Mouse (Mus musculus): Measurements from ENCODE around the gene Cactin. TPM values are rescaled to one million over a fixed set of nuclear protein-coding genes. Genes with fewer than 3 reads are reported as not detected.

The Cactin gene
- polyA plus RNA-seq, 1 experiment: 18.2 TPM

DNA sequence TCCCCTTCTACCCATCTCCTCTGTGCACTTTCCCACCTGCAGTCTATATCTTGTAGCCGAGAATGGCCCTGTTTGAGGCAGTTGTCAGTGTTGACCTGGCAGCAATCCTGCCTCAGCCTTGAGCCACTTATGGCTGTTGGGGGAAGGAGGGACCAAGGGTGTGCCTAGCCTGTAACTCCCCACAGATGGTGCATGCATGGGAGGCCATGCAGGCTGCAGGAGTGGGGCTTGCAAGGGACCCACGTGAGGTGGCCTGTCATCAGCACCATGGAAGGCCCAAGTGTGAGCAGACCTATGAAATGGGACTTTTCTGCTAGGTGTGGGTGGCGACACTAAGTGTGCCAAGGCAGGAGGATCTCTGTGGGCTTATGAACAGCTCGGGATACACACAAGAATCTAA, 44.2 kb downstream of the Cactin start:
- H3K9ac ChIP-seq (ENCODE audit: low read depth, poor library complexity, severe bottlenecking): no peak overlapping the region
- peaks cover 13% of the 10 kb centered on the region for H3K4me1 ChIP-seq (ENCODE audit: control insufficient read depth, insufficient read depth, low read length)
- no peak overlapping the region for H3K4me3 ChIP-seq (ENCODE audit: low read depth, low read length)
- no peaks in the 10 kb centered on the region for H3K9me3 ChIP-seq (replicated peaks; ENCODE audit: control insufficient read depth, insufficient read depth, low read length, poor library complexity, severe bottlenecking)
- peaks cover 14% of the 10 kb centered on the region for H3K36me3 ChIP-seq (ENCODE audit: control insufficient read depth, insufficient read depth, low read length, poor library complexity, severe bottlenecking)
- TF ChIP-seq POLR2A (IDR thresholded peaks at IDR 0.05; ENCODE audit: insufficient read depth, low read length) (no peak), CTCF (IDR thresholded peaks at IDR 0.05; ENCODE audit: low read depth, low read length) (no peak), EP300 (IDR thresholded peaks at IDR 0.05; ENCODE audit: insufficient read depth, low read depth, low read length) (no peak)
- H3K27ac ChIP-seq (ENCODE audit: insufficient read depth, low read length): no peak overlapping the region
- H3K27me3 ChIP-seq (ENCODE audit: control insufficient read depth, insufficient read depth, low read length, poor library complexity, severe bottlenecking): no peaks in the 10 kb centered on the region

DNA sequence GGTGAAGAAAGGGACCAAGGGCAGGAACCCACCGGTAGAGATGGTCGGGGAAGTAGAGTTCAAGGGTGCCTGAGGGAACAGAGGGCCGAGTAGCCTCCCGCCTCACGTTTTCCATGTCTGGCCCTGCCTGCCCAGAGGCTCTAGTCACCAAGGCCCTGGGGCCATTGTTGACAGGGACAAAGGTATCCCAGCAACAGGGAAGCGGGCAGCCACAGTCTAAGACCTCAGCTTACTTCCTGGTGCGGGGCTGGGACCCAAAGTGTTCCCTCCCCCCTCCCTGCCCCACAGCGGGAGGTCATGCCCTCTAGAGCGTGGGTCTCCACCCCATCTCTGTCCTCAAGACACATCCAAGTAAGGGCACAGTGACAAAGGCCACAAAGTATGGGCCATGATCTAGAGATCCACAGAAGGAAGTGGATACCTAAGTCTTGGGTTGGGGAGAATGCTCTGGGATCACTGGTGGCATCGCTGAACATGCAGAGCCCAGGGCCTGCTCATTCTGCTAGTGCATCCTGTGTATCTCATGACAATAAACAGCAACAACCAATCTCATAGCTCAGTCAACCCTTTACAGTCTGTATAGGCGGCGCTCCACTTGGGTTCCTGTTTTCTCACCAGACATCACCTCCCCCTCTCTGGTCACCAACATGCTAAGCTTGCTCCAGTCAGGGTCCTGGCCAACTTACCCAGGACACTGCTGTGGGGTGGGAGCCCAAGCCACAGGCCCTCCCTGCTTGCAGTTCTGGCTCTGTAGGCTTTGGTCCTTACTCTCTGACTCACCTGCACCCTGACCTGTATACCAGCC, 45.0 kb downstream of the Cactin start, which contains the start of gene 4930404N11Rik:
4930404N11Rik (minus strand) TSS at position 145 of the 805 bp plus-strand sequence.
- peaks cover 9% of the 10 kb centered on the region for H3K4me1 ChIP-seq (ENCODE audit: control insufficient read depth, insufficient read depth, low read length)
- H3K36me3 ChIP-seq (ENCODE audit: control insufficient read depth, insufficient read depth, low read length, poor library complexity, severe bottlenecking): peaks cover 18% of the 10 kb centered on the region

DNA sequence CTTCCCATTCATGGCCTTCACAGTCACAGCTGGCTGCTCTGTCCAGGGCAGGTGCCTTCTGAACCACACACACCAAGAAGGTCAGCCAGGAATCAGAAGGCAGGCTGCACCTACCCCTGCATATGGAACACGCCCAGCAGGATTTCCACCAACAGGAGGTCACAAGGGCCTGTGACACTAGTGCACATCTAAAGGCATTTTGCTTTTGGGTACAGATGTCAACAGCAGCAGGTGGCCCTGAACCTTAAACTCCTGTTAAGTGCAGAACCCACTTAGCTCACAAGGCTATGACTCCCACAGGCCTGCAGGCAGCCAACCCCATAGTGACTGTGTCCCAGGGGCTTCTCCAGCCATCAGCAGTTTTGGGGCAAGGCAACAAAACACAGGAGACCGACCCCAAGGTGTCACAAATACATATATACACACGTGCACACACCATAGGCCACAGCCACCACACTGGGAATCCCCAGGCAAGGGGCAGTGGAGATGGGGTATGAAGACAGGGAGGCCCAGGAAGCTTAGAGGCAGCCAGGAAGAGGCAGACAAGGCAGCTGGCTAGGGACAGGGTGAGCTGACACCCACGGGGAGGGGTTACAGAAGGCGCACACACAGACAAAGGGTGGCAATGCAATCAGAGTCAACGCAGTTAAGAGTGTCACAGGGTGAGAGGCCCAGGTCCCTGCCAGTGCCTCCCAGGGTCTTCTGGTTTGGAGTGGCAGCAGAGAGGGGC, 45.7 kb downstream of the Cactin start:
- H3K9me3 ChIP-seq (replicated peaks; ENCODE audit: control insufficient read depth, insufficient read depth, low read length, poor library complexity, severe bottlenecking): no peaks in the 10 kb centered on the region
- no peak overlapping the region for H3K4me3 ChIP-seq (ENCODE audit: low read depth, low read length)
- no peak overlapping the region for H3K9ac ChIP-seq (ENCODE audit: low read depth, poor library complexity, severe bottlenecking)
- peaks cover 9% of the 10 kb centered on the region for H3K4me1 ChIP-seq (ENCODE audit: control insufficient read depth, insufficient read depth, low read length)
- peaks cover 18% of the 10 kb centered on the region for H3K36me3 ChIP-seq (ENCODE audit: control insufficient read depth, insufficient read depth, low read length, poor library complexity, severe bottlenecking)
- TF ChIP-seq EP300 (IDR thresholded peaks at IDR 0.05; ENCODE audit: insufficient read depth, low read depth, low read length): no peak
- no peak for TF ChIP-seq POLR2A (IDR thresholded peaks at IDR 0.05; ENCODE audit: insufficient read depth, low read length)
- no peak for TF ChIP-seq CTCF (IDR thresholded peaks at IDR 0.05; ENCODE audit: low read depth, low read length)
- H3K27ac ChIP-seq (ENCODE audit: insufficient read depth, low read length): no peak overlapping the region
- H3K27me3 ChIP-seq (ENCODE audit: control insufficient read depth, insufficient read depth, low read length, poor library complexity, severe bottlenecking): no peaks in the 10 kb centered on the region

More for the DNA sequence above, 45.0 kb downstream of the Cactin start, which contains the start of gene 4930404N11Rik:
- Histone ChIP-seq H3K9me3 (replicated peaks; ENCODE audit: control insufficient read depth, insufficient read depth, low read length, poor library complexity, severe bottlenecking) (no peaks in the 10 kb centered on the region), H3K4me3 (ENCODE audit: low read depth, low read length) (no peak within 1 kb of the TSS), H3K27me3 (ENCODE audit: control insufficient read depth, insufficient read depth, low read length, poor library complexity, severe bottlenecking) (no peaks in the 10 kb centered on the region), H3K27ac (ENCODE audit: insufficient read depth, low read length) (no peak within 1 kb of the TSS), H3K9ac (ENCODE audit: low read depth, poor library complexity, severe bottlenecking) (no peak within 1 kb of the TSS)
- TF ChIP-seq EP300 (IDR thresholded peaks at IDR 0.05; ENCODE audit: insufficient read depth, low read depth, low read length) (no peak), POLR2A (IDR thresholded peaks at IDR 0.05; ENCODE audit: insufficient read depth, low read length) (no peak), CTCF (IDR thresholded peaks at IDR 0.05; ENCODE audit: low read depth, low read length) (no peak)

- Histone ChIP-seq H3K27me3 (ENCODE audit: control insufficient read depth, insufficient read depth, low read length, poor library complexity, severe bottlenecking) (no peaks in the 10 kb centered on the region), H3K9me3 (replicated peaks; ENCODE audit: control insufficient read depth, insufficient read depth, low read length, poor library complexity, severe bottlenecking) (no peaks in the 10 kb centered on the region), H3K27ac (ENCODE audit: insufficient read depth, low read length) (no peak overlapping the region), H3K4me1 (ENCODE audit: control insufficient read depth, insufficient read depth, low read length) (peaks cover 7% of the 10 kb centered on the region), H3K9ac (ENCODE audit: low read depth, poor library complexity, severe bottlenecking) (no peak overlapping the region), H3K36me3 (ENCODE audit: control insufficient read depth, insufficient read depth, low read length, poor library complexity, severe bottlenecking) (peaks cover 18% of the 10 kb centered on the region), H3K4me3 (ENCODE audit: low read depth, low read length) (no peak overlapping the region)
- no peak for TF ChIP-seq CTCF (IDR thresholded peaks at IDR 0.05; ENCODE audit: low read depth, low read length)
- no peak for TF ChIP-seq EP300 (IDR thresholded peaks at IDR 0.05; ENCODE audit: insufficient read depth, low read depth, low read length)
- no peak for TF ChIP-seq POLR2A (IDR thresholded peaks at IDR 0.05; ENCODE audit: insufficient read depth, low read length)
Observed at GRCm38 (mm10) chr10:81367207-81367495, 46.2 kb downstream of the Cactin start.

DNA sequence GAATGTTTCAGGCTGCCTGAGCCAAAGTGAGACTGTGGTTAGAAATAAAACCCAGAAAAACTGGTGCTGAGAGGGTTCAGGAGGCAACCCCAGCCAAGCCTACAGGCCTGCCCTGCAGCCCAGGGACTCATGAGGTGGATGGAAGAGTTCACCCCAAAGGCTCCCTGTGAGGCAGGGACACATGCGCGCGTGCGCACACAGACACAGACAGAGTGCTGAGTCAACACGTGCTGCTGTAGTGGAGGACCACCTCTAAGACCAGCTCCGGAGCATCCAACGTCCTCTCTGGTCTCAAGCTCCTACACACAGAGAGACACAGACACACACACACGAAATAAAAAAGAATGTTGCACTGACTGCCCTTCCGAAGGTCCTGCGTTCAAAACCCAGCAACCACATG, 54.4 kb downstream of the Cactin start:
- Histone ChIP-seq H3K4me1 (ENCODE audit: control insufficient read depth, insufficient read depth, low read length) (no peaks in the 10 kb centered on the region), H3K4me3 (ENCODE audit: low read depth, low read length) (no peak overlapping the region), H3K27me3 (ENCODE audit: control insufficient read depth, insufficient read depth, low read length, poor library complexity, severe bottlenecking) (no peaks in the 10 kb centered on the region), H3K27ac (ENCODE audit: insufficient read depth, low read length) (no peak overlapping the region), H3K36me3 (ENCODE audit: control insufficient read depth, insufficient read depth, low read length, poor library complexity, severe bottlenecking) (peaks cover 2% of the 10 kb centered on the region; the same call in 1 of the 2 replicates), H3K9me3 (replicated peaks; ENCODE audit: control insufficient read depth, insufficient read depth, low read length, poor library complexity, severe bottlenecking) (no peaks in the 10 kb centered on the region), H3K9ac (ENCODE audit: low read depth, poor library complexity, severe bottlenecking) (no peak overlapping the region)
- no peak for TF ChIP-seq CTCF (IDR thresholded peaks at IDR 0.05; ENCODE audit: low read depth, low read length)
- no peak for TF ChIP-seq EP300 (IDR thresholded peaks at IDR 0.05; ENCODE audit: insufficient read depth, low read depth, low read length)
- no peak for TF ChIP-seq POLR2A (IDR thresholded peaks at IDR 0.05; ENCODE audit: insufficient read depth, low read length)

Other genes starting within 250 kb of the Cactin start
- gene Creb3l3, start 222.2 kb upstream of the Cactin start, polyA plus RNA-seq (2011; ENCODE audit: insufficient read depth, insufficient read length, low read depth, missing spikeins): 0.68 TPM in 1 of 2 replicates, not detected in the other
- gene Map2k2, start 215.2 kb upstream of the Cactin start, polyA plus RNA-seq (2011; ENCODE audit: insufficient read depth, insufficient read length, low read depth, missing spikeins): 46.3 and 53.0 TPM in 2 replicates
- gene Zbtb7a, start 185.9 kb upstream of the Cactin start, polyA plus RNA-seq (2011; ENCODE audit: insufficient read depth, insufficient read length, low read depth, missing spikeins): 12.6 and 14.4 TPM in 2 replicates
- 36.8 and 44.9 TPM in 2 replicates for gene Pias4, start 153.2 kb upstream of the Cactin start, polyA plus RNA-seq (2011; ENCODE audit: insufficient read depth, insufficient read length, low read depth, missing spikeins)
- 2,442 and 2,478 TPM in 2 replicates for gene Eef2, start 144.5 kb upstream of the Cactin start, polyA plus RNA-seq (2011; ENCODE audit: insufficient read depth, insufficient read length, low read depth, missing spikeins)
- gene Dapk3, start 138.1 kb upstream of the Cactin start, polyA plus RNA-seq (2011; ENCODE audit: insufficient read depth, insufficient read length, low read depth, missing spikeins): 61.2 and 64.8 TPM in 2 replicates
- not detected in 2 replicates for gene 4930442H23Rik, start 137.3 kb upstream of the Cactin start, polyA plus RNA-seq (2011; ENCODE audit: insufficient read depth, insufficient read length, low read depth, missing spikeins)
- not detected in 2 replicates for gene Nmrk2, start 119.1 kb upstream of the Cactin start, polyA plus RNA-seq (2011; ENCODE audit: insufficient read depth, insufficient read length, low read depth, missing spikeins)
- 0.88 and 0.91 TPM in 2 replicates for gene Atcay, start 90.3 kb upstream of the Cactin start, polyA plus RNA-seq (2011; ENCODE audit: insufficient read depth, insufficient read length, low read depth, missing spikeins)
- gene Zfr2, start 87.9 kb upstream of the Cactin start, polyA plus RNA-seq (2011; ENCODE audit: insufficient read depth, insufficient read length, low read depth, missing spikeins): 11.2 and 11.6 TPM in 2 replicates
- 1.1 and 1.2 TPM in 2 replicates for gene Matk, start 68.2 kb upstream of the Cactin start, polyA plus RNA-seq (2011; ENCODE audit: insufficient read depth, insufficient read length, low read depth, missing spikeins)
- 52.2 and 63.7 TPM in 2 replicates for gene Mrpl54, start 54.2 kb upstream of the Cactin start, polyA plus RNA-seq (2011; ENCODE audit: insufficient read depth, insufficient read length, low read depth, missing spikeins)
- 25.8 and 26.4 TPM in 2 replicates for gene Apba3, start 54.1 kb upstream of the Cactin start, polyA plus RNA-seq (2011; ENCODE audit: insufficient read depth, insufficient read length, low read depth, missing spikeins)
- gene Tjp3, start 29.5 kb upstream of the Cactin start, polyA plus RNA-seq (2011; ENCODE audit: insufficient read depth, insufficient read length, low read depth, missing spikeins): 41.5 and 42.7 TPM in 2 replicates
- gene Pip5k1c, start 28.1 kb upstream of the Cactin start, polyA plus RNA-seq (2011; ENCODE audit: insufficient read depth, insufficient read length, low read depth, missing spikeins): 28.3 and 31.5 TPM in 2 replicates
- 0.57 and 1.5 TPM in 2 replicates for gene Tbxa2r, start 7.6 kb downstream of the Cactin start, polyA plus RNA-seq (2011; ENCODE audit: insufficient read depth, insufficient read length, low read depth, missing spikeins)
- 1.0 and 1.2 TPM in 2 replicates for gene Gipc3, start 22.2 kb downstream of the Cactin start, polyA plus RNA-seq (2011; ENCODE audit: insufficient read depth, insufficient read length, low read depth, missing spikeins)
- 51.8 and 57.3 TPM in 2 replicates for gene Hmg20b, start 29.4 kb downstream of the Cactin start, polyA plus RNA-seq (2011; ENCODE audit: insufficient read depth, insufficient read length, low read depth, missing spikeins)
- 13.7 and 15.3 TPM in 2 replicates for gene Mfsd12, start 36.4 kb downstream of the Cactin start, polyA plus RNA-seq (2011; ENCODE audit: insufficient read depth, insufficient read length, low read depth, missing spikeins)
- gene 4930404N11Rik, start 44.7 kb downstream of the Cactin start, polyA plus RNA-seq (2011; ENCODE audit: insufficient read depth, insufficient read length, low read depth, missing spikeins): not detected in 2 replicates
- gene Fzr1, start 57.4 kb downstream of the Cactin start, polyA plus RNA-seq (2011; ENCODE audit: insufficient read depth, insufficient read length, low read depth, missing spikeins): 47.8 and 51.4 TPM in 2 replicates
- 52.9 and 70.3 TPM in 2 replicates for gene Dohh, start 63.3 kb downstream of the Cactin start, polyA plus RNA-seq (2011; ENCODE audit: insufficient read depth, insufficient read length, low read depth, missing spikeins)
- gene Gm48551, start 63.4 kb downstream of the Cactin start, polyA plus RNA-seq (2011; ENCODE audit: insufficient read depth, insufficient read length, low read depth, missing spikeins): 1.5 TPM in 1 of 2 replicates, not detected in the other
- 1.1 TPM in 1 of 2 replicates, not detected in the other for gene Gm48552, start 67.9 kb downstream of the Cactin start, polyA plus RNA-seq (2011; ENCODE audit: insufficient read depth, insufficient read length, low read depth, missing spikeins)
- 4.8 and 5.3 TPM in 2 replicates for gene Smim24, start 71.9 kb downstream of the Cactin start, polyA plus RNA-seq (2011; ENCODE audit: insufficient read depth, insufficient read length, low read depth, missing spikeins)
- 6.1 and 7.2 TPM in 2 replicates for gene Nfic, start 134.5 kb downstream of the Cactin start, polyA plus RNA-seq (2011; ENCODE audit: insufficient read depth, insufficient read length, low read depth, missing spikeins)
- 27.5 and 30.5 TPM in 2 replicates for gene Celf5, start 161.6 kb downstream of the Cactin start, polyA plus RNA-seq (2011; ENCODE audit: insufficient read depth, insufficient read length, low read depth, missing spikeins)
- gene Ncln, start 175.3 kb downstream of the Cactin start, polyA plus RNA-seq (2011; ENCODE audit: insufficient read depth, insufficient read length, low read depth, missing spikeins): 37.2 and 41.6 TPM in 2 replicates
- 0.49 and 0.93 TPM in 2 replicates for gene S1pr4, start 179.0 kb downstream of the Cactin start, polyA plus RNA-seq (2011; ENCODE audit: insufficient read depth, insufficient read length, low read depth, missing spikeins)
- 11.2 and 11.6 TPM in 2 replicates for gene Gna15, start 203.1 kb downstream of the Cactin start, polyA plus RNA-seq (2011; ENCODE audit: insufficient read depth, insufficient read length, low read depth, missing spikeins)
- 32.0 and 35.3 TPM in 2 replicates for gene Gna11, start 224.1 kb downstream of the Cactin start, polyA plus RNA-seq (2011; ENCODE audit: insufficient read depth, insufficient read length, low read depth, missing spikeins)
- 148 and 152 TPM in 2 replicates for gene Aes, start 238.4 kb downstream of the Cactin start, polyA plus RNA-seq (2011; ENCODE audit: insufficient read depth, insufficient read length, low read depth, missing spikeins)

Measured in ES-Bruce4 (cell line).